Mouse (Mus musculus) heart, postnatal 14 days (tissue): ENCODE measurements around the gene 4930432M17Rik. TPM values are rescaled to one million over a fixed set of nuclear protein-coding genes. Genes with fewer than 3 reads are reported as not detected.

Experiments used
- DNase-seq, 2 experiments: peaks; one replicate each; pipeline ENCODE4 v3.0.0; 2021 to 2022
- intact Hi-C: fragments of 180-260 bp; cut with DNase I; formaldehyde crosslinking; loops from one replicate; pipeline ENCODE4 v1.15.1; 2025
- total RNA-seq, 2 experiments: library from RNA; stranded (reverse); gene quantifications; 2 replicates each; pipeline ENCODE4 v1.2.3; 2021

Gene 4930432M17Rik
- total RNA-seq, 2 experiments from 2014 or later = not detected

DNA sequence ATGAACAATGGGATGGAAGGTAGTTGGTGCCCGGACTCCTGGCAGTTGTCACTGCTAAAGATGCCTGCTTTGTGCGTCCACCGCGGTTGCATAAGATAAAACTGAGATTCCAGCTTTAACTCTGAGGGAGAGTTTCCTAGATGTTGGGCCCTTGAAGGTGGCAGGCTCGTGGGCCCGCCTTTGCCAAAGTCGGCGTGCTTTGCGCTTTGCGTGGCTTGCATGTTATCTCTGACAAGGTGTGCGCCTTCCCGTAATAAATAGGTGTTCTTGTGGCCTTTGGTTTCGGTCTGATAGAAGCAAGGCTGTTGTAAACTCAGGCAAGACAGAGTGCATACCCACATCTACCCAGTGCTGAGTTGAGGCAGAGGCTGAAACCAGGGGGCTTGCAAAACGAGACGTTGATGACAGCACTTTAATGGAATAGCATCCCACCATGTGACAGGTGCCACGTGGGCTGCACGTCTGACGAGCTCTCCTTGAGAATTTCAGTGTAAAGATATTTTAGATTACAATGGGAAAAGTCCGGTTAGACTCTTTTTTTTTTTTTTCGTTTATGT lies 53.5 kb downstream of the 4930432M17Rik start:
- intact Hi-C loops = loop anchor here (2.0 kb wide), 2 partner anchors 73 to 87 kb away; no protein-coding TSS in a partner anchor
- DNase-seq = no peak

DNA sequence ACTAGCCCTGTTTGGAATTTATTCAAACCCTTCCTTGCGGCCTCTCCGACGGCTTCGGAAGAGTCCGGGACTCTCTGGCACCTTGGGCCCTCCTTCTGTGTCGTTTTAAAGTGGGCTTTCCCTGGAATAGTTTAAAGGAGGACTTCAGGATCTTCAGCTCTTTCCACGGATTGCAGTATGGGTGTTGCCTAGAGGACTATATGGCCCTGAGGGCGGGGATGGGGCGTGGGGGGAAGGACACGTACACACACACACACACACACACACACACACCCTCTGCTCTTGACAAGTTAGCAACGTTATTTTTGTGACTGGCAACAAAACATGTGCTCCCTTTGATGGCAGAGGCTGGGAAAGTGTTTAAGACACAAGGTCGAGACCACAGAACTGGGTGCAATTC lies 54.0 kb downstream of the 4930432M17Rik start:
- intact Hi-C loops = no loop called here
- DNase-seq = no peak

DNA sequence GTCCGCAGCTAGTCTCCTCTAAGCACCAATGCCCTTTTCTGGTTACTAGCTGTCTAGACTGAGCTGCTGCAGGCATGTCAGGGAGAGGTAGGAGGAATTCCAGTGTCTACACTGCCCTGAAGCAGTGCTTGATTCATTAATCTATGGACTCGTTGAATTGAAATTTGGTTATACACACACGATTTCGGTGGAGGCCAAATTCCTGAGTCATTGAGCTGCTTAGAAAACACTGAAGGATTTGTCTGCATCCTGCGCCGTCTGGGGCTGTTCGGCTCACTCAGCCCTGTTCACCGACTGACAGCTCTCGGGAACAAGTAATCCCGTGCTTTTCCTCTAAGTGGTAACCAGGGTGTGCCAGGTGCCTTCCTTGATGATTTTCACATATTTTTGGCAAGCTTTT lies 55.1 kb downstream of the 4930432M17Rik start:
- intact Hi-C loops = no loop called here
- DNase-seq = no peak

DNA sequence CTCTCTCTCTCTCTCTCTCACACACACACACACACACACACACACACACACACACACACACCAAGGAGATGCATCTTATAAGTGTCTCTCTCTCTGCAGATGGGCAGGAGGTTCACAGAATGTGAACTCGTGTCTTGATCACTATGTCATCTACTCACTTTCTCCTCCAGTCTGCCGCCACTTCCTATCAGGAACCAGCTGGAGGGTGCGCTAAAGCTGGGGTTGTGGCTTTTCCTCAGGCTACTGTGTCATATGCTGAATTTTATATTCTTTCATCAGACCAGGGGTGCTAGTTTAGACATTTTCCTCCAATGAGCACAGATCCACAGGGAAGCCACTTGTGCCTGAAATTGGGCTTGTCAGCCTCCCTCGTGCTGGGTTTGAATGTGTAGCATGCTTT lies 59.1 kb downstream of the 4930432M17Rik start:
- no peak for DNase-seq
- intact Hi-C loops = no loop called here

Other genes starting within 250 kb of the 4930432M17Rik start
- 10 to 100 TPM; 68.1 to 74.9 TPM for gene Cnn3, start 244.3 kb upstream of the 4930432M17Rik start, total RNA-seq
- under 1 TPM; 0.10 to 0.24 TPM for gene Slc44a3, start 138.4 kb upstream of the 4930432M17Rik start, total RNA-seq
- 10 to 100 TPM; 16.8 to 19.5 TPM for gene F3, start 52.8 kb downstream of the 4930432M17Rik start, total RNA-seq
- 10 to 100 TPM; 85.8 to 89.9 TPM for gene Abcd3, start 144.5 kb downstream of the 4930432M17Rik start, total RNA-seq